Mouse (Mus musculus): ENCODE measurements around the gene Cbs.

Cbs gene

GRCm38 (mm10) chr17:31636942-31637811 is at the start of gene Cbs:
Gene Cbs (minus strand): TSS chr17:31637238.
- in situ Hi-C loops (cut with MboI, MseI) = no loop called here

- in situ Hi-C loops (cut with MboI, MseI) = no loop called here
These were observed 49.2 kb upstream of the Cbs start for GRCm38 (mm10) chr17:31686225-31686564.

- in situ Hi-C loops (cut with MboI, MseI) = no loop called here
These were observed 48.6 kb upstream of the Cbs start for GRCm38 (mm10) chr17:31685514-31686224.

GRCm38 (mm10) chr17:31680450-31680849 is 43.4 kb upstream of the Cbs start:
- in situ Hi-C loops (cut with MboI, MseI) = loop anchor here (5.0 kb wide), 1 partner anchor 347 kb away; no protein-coding TSS in a partner anchor

- in situ Hi-C loops (cut with MboI, MseI) = no loop called here
These were observed 40.5 kb upstream of the Cbs start, which contains the start of gene Cryaa for GRCm38 (mm10) chr17:31677507-31677906. Gene Cryaa (plus strand): TSS chr17:31677807.

- in situ Hi-C loops (cut with MboI, MseI) = no loop called here
These were observed 37.4 kb upstream of the Cbs start for GRCm38 (mm10) chr17:31674426-31674825.

- in situ Hi-C loops (cut with MboI, MseI) = no loop called here
These were observed 35.2 kb upstream of the Cbs start for GRCm38 (mm10) chr17:31672279-31672678.

- in situ Hi-C loops (cut with MboI, MseI) = no loop called here
These were observed 34.7 kb upstream of the Cbs start for GRCm38 (mm10) chr17:31671698-31672097.

GRCm38 (mm10) chr17:31670163-31670562 is 33.1 kb upstream of the Cbs start:
- in situ Hi-C loops (cut with MboI, MseI) = no loop called here

GRCm38 (mm10) chr17:31668306-31668705 is 31.3 kb upstream of the Cbs start:
- in situ Hi-C loops (cut with MboI, MseI) = no loop called here

- in situ Hi-C loops (cut with MboI, MseI) = loop anchor here (5.0 kb wide), 1 partner anchor 147 kb away; the partner anchor contains the start of gene Wdr4
These were observed 27.7 kb upstream of the Cbs start for GRCm38 (mm10) chr17:31664760-31665159.

GRCm38 (mm10) chr17:31662855-31663254 is 25.8 kb upstream of the Cbs start:
- in situ Hi-C loops (cut with MboI, MseI) = loop anchor here (5.0 kb wide), 1 partner anchor 146 kb away; the partner anchor contains the start of gene Wdr4

- in situ Hi-C loops (cut with MboI, MseI) = loop anchor here (5.0 kb wide), 1 partner anchor 143 kb away; the partner anchor contains the start of gene Wdr4
These were observed 23.7 kb upstream of the Cbs start for GRCm38 (mm10) chr17:31660661-31661250.

- in situ Hi-C loops (cut with MboI, MseI) = no loop called here
These were observed 21.6 kb upstream of the Cbs start, which contains the start of gene U2af1 for GRCm38 (mm10) chr17:31658468-31659185. Gene U2af1 (minus strand): TSS chr17:31658892.

GRCm38 (mm10) chr17:31658136-31658467 is 21.1 kb upstream of the Cbs start:
- in situ Hi-C loops (cut with MboI, MseI) = no loop called here

GRCm38 (mm10) chr17:31657141-31657983 is 20.3 kb upstream of the Cbs start:
- in situ Hi-C loops (cut with MboI, MseI) = no loop called here

GRCm38 (mm10) chr17:31656682-31657081 is 19.6 kb upstream of the Cbs start:
- in situ Hi-C loops (cut with MboI, MseI) = no loop called here

GRCm38 (mm10) chr17:31655366-31655765 is 18.3 kb upstream of the Cbs start:
- in situ Hi-C loops (cut with MboI, MseI) = no loop called here

GRCm38 (mm10) chr17:31653277-31653676 is 16.2 kb upstream of the Cbs start:
- in situ Hi-C loops (cut with MboI, MseI) = no loop called here

GRCm38 (mm10) chr17:31652152-31652551 is 15.1 kb upstream of the Cbs start:
- in situ Hi-C loops (cut with MboI, MseI) = no loop called here
